In the genomic region with DNA sequence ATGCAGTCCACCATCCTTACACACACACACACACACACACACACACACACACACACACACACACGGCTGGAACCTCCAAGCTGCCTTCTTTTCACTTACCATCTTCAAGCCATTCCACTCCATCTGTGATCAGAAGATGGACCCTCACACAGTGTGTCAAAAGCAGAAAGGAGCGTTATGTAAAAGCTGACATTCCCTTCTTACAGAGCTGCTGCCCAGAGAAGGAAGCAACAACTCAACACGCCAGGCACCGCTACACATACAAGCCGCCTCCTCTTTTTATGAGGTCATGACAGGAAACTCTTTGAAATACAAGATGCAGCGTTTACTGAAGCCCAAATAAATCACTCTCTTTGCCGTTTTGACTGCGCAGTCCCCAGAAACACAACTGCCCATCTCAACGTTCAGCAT, we compare ENCODE assay signal across 9 mouse cellular contexts.
A peak's percentile ranks its signal among the peaks of the same experiment; 100 is the strongest.
DNase-seq lines count a peak whose midpoint lies in the region; ATAC-seq lines count a peak whose summit lies in the region.
"Had no signal": no experiment of that assay in that cellular context is flagged by ENCODE, and none has a peak within 500 bp of the region (broad histone marks: within the 10 kb centered on the region; RNA-seq: fewer than 3 reads in every experiment).

No protein-coding gene starts in this region.

- H3K27ac ChIP-seq in lung, embryonic 15.5 days = no peak overlapping the region
- H3K27ac ChIP-seq in embryonic facial prominence, embryonic 14.5 days (replicated peaks; ENCODE audit: low read depth, low read length) = no peak overlapping the region; the same call in 1 of the 2 replicates
- H3K27ac ChIP-seq in intestine, embryonic 15.5 days = no peak overlapping the region
- H3K27ac ChIP-seq in midbrain, embryonic 10.5 days (replicated peaks) = peak overlapping the region; percentile 88

- WGBS in lung, embryonic 15.5 days = 23% methylated on average over 9 of the region's 9 CpGs
- WGBS in embryonic facial prominence, embryonic 14.5 days = 33% methylated on average over 9 of the region's 9 CpGs
- WGBS in intestine, embryonic 15.5 days = 8% methylated on average over 9 of the region's 9 CpGs
- 54% methylated on average over 9 of the region's 9 CpGs for WGBS in midbrain, embryonic 10.5 days

- no peaks in the 10 kb centered on the region for H3K4me1 ChIP-seq in lung, embryonic 15.5 days
- 0 out of 2 replicates have a peak, but pooled peaks cover 2% of the 10 kb centered on the region for H3K4me1 ChIP-seq in embryonic facial prominence, embryonic 14.5 days (ENCODE audit: control insufficient read depth, insufficient read depth, low read length)
- H3K4me1 ChIP-seq in intestine, embryonic 15.5 days (replicated peaks) = no peaks in the 10 kb centered on the region
- peaks cover 86% of the 10 kb centered on the region for H3K4me1 ChIP-seq in midbrain, embryonic 10.5 days

- no peak for ATAC-seq in lung, embryonic 15.5 days (ENCODE audit: borderline replicate concordance, extremely low read depth, low FRiP score, low TSS enrichment)
- ATAC-seq in embryonic facial prominence, embryonic 14.5 days (ENCODE audit: low read depth) = peak; percentile 23; the same call in 1 of the 2 replicates
- ATAC-seq in intestine, embryonic 15.5 days = peak; percentile 58; the same call in 1 of the 2 replicates
- no peak for ATAC-seq in erythroblast, adult 5-6 weeks (replicated peaks; ENCODE audit: low FRiP score, poor library complexity, severe bottlenecking)
- no peak for ATAC-seq in monocyte, adult 5-6 weeks (replicated peaks; ENCODE audit: insufficient number of reproducible peaks, low FRiP score, low TSS enrichment, poor library complexity, severe bottlenecking)
- ATAC-seq: Patski had no signal

- no peak for DNase-seq in lung, adult 18-20 months
- DNase-seq in embryonic facial prominence, embryonic 14.5 days (ENCODE audit: low spot score) = peak; percentile 28
- peak; percentile 17 for DNase-seq in midbrain, embryonic 10.5 days (ENCODE audit: low spot score)
- peak; percentile 48 for DNase-seq in thymus, postnatal 14 days

- H3K9ac ChIP-seq in lung, embryonic 15.5 days = no peak overlapping the region
- peak overlapping the region; percentile 40 for H3K9ac ChIP-seq in embryonic facial prominence, embryonic 14.5 days (ENCODE audit: low read depth, low read length)
- H3K9ac ChIP-seq in intestine, embryonic 15.5 days = no peak overlapping the region

- peak overlapping the region; percentile 23; the same call in 1 of the 2 replicates for H3K4me2 ChIP-seq in lung, embryonic 15.5 days
- H3K4me2 ChIP-seq in embryonic facial prominence, embryonic 14.5 days (ENCODE audit: low read depth, low read length) = peak overlapping the region; percentile 24
- H3K4me2 ChIP-seq in intestine, embryonic 15.5 days (replicated peaks) = peak overlapping the region; percentile 46

- H3K9me3 ChIP-seq in lung, embryonic 15.5 days = no peaks in the 10 kb centered on the region
- H3K9me3 ChIP-seq in embryonic facial prominence, embryonic 14.5 days (ENCODE audit: control insufficient read depth, low read length) = no peaks in the 10 kb centered on the region
- no peaks in the 10 kb centered on the region for H3K9me3 ChIP-seq in intestine, embryonic 15.5 days
- H3K9me3 ChIP-seq in midbrain, embryonic 10.5 days (replicated peaks) = no peaks in the 10 kb centered on the region

- no peaks in the 10 kb centered on the region for H3K36me3 ChIP-seq in lung, embryonic 15.5 days
- no peaks in the 10 kb centered on the region for H3K36me3 ChIP-seq in embryonic facial prominence, embryonic 14.5 days (ENCODE audit: control insufficient read depth, insufficient read depth, low read length)
- H3K36me3 ChIP-seq in intestine, embryonic 15.5 days = no peaks in the 10 kb centered on the region
- H3K36me3 ChIP-seq in midbrain, embryonic 10.5 days = no peaks in the 10 kb centered on the region

- H3K27me3 ChIP-seq in lung, embryonic 15.5 days = no peaks in the 10 kb centered on the region
- H3K27me3 ChIP-seq in embryonic facial prominence, embryonic 14.5 days (replicated peaks; ENCODE audit: control insufficient read depth, insufficient read depth, low read length) = no peaks in the 10 kb centered on the region
- no peaks in the 10 kb centered on the region for H3K27me3 ChIP-seq in intestine, embryonic 15.5 days (replicated peaks)
- H3K27me3 ChIP-seq in midbrain, embryonic 10.5 days (ENCODE audit: low read depth, poor library complexity, severe bottlenecking) = peaks cover 65% of the 10 kb centered on the region

- no peak overlapping the region for H3K4me3 ChIP-seq in lung, embryonic 15.5 days
- peak overlapping the region; percentile 22; the same call in 1 of the 2 replicates for H3K4me3 ChIP-seq in embryonic facial prominence, embryonic 14.5 days (ENCODE audit: low read depth, low read length)
- H3K4me3 ChIP-seq in intestine, embryonic 15.5 days (replicated peaks) = peak overlapping the region; percentile 7; the same call in 1 of the 2 replicates
- H3K4me3 ChIP-seq in midbrain, embryonic 10.5 days = peak overlapping the region; percentile 56

Comparison
In these comparisons a context has a peak if more than half of its experiments do, and no peak if none do; other contexts are left out.
1. ATAC-seq: peak in embryonic facial prominence, embryonic 14.5 days (single experiment) and intestine, embryonic 15.5 days (single experiment); none in lung, embryonic 15.5 days (single experiment), erythroblast, adult 5-6 weeks (single experiment) and monocyte, adult 5-6 weeks (single experiment).
2. DNase-seq: peak in embryonic facial prominence, embryonic 14.5 days (single experiment), midbrain, embryonic 10.5 days (single experiment) and thymus, postnatal 14 days (single experiment); none in lung, adult 18-20 months (0 of 2).
3. Peak in every context shown above with its lines, with median percentiles within 50 percentile points of each other: H3K4me2 ChIP-seq.